Mouse (Mus musculus): Measurements from ENCODE around the gene Tmem106c.

DNA sequence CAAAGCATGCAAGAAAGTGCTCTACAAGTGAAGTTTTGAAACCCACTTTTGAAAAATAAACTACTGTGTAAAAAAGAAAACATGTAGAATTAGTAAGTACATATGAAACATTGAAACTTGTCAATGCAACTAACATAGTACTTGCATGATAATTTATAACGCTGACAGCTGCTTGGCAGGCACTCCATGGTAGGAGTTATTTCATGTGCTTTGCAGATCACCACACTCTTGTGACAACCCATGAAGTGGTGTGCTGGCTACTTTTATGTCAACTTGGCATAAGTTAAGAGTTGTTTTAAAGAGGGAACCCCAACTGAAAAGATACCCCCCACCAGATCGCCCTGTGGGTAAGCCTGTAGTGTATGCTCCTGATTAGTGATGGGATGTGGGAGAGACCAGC lies 41.6 kb upstream of the Tmem106c start:
- TF ChIP-seq CTCF (IDR thresholded peaks at IDR 0.05) (no peak), EP300 (IDR thresholded peaks at IDR 0.05) (no peak)

Measured in lung, postnatal 0 days (tissue).